Mouse (Mus musculus): ENCODE data around the gene Pcgf1. TPM values are rescaled to one million over a fixed set of nuclear protein-coding genes. Genes with fewer than 3 reads are reported as not detected.
A peak's percentile ranks its signal among the peaks of the same experiment; 100 is the strongest.

Gene Pcgf1
- polyA plus RNA-seq, 1 experiment from 2014 or later: 39.7 TPM

GRCm38 (mm10) chr6:83068221-83068620 is 9.4 kb upstream of the Pcgf1 start:
- Histone ChIP-seq H3K27me3 (peaks cover 99% of the 10 kb centered on the region), H3K4me1 (replicated peaks) (peaks cover 28% of the 10 kb centered on the region), H3K4me3 (replicated peaks) (no peak overlapping the region), H3K27ac (no peak overlapping the region), H3K36me3 (no peaks in the 10 kb centered on the region), H3K9ac (replicated peaks) (no peak overlapping the region), H3K9me3 (no peaks in the 10 kb centered on the region), H3K4me2 (no peak overlapping the region)
- 5% methylated on average over 8 of the region's 8 CpGs for WGBS
- no peak for ATAC-seq (ENCODE audit: insufficient number of reproducible peaks, insufficient read depth, low FRiP score, low TSS enrichment, low read depth)

- ATAC-seq (ENCODE audit: insufficient number of reproducible peaks, insufficient read depth, low FRiP score, low TSS enrichment, low read depth): no peak
Measured at GRCm38 (mm10) chr6:83068706-83069487, 8.8 kb upstream of the Pcgf1 start.

DNA sequence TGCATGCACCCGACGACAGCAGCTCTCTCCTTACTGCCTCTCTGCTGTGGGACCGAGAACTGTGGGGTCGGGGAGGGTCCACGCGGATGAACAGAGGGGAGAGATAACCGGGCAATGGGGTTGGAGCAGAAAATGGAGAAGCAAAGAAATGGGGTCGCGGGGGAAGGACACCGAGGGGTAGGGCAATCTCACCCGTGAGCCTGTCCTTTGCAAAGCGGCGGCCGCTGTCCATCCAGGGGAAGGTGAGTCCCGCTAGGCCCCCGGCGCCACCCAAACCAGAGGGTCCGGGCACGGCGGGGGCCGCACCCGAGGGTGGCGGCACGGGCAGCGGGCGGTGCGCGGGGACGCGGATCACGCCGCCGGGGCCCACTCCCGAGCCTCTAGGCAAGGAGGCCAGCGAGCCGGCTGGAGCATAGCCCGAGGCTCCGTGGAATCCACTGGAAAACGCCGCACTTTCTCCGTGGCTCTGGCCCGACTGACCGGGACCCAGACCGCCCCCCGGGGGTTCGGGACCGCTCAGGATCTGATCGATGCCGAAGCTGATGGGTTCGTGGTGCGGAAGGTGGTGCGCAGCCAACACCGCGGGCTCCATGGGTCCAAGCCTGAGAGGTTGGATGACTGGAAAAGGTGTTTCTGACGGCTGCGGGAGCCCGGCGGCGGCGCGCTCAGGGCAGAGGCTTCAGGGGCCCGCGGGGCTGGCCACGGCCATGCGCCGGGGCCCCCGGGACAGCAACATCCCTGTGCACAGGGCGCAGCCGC is 8.0 kb upstream of the Pcgf1 start:
- Histone ChIP-seq H3K27me3 (peaks cover 99% of the 10 kb centered on the region), H3K4me1 (replicated peaks) (peaks cover 28% of the 10 kb centered on the region), H3K4me2 (peak overlapping the region; percentile 46), H3K4me3 (replicated peaks) (peak overlapping the region; percentile 29), H3K9me3 (no peaks in the 10 kb centered on the region), H3K27ac (no peak overlapping the region), H3K36me3 (no peaks in the 10 kb centered on the region), H3K9ac (replicated peaks) (no peak overlapping the region)
- no peak for ATAC-seq (ENCODE audit: insufficient number of reproducible peaks, insufficient read depth, low FRiP score, low TSS enrichment, low read depth)
- WGBS: 1% methylated on average over 68 of the region's 69 CpGs

More at GRCm38 (mm10) chr6:83068706-83069487, 8.8 kb upstream of the Pcgf1 start:
- Histone ChIP-seq H3K4me1 (replicated peaks) (peaks cover 28% of the 10 kb centered on the region), H3K27me3 (peaks cover 99% of the 10 kb centered on the region), H3K36me3 (no peaks in the 10 kb centered on the region), H3K27ac (no peak overlapping the region), H3K9me3 (no peaks in the 10 kb centered on the region), H3K4me2 (peak overlapping the region; percentile 39), H3K4me3 (replicated peaks) (peak overlapping the region; percentile 29), H3K9ac (replicated peaks) (0 out of 2 replicates have a peak overlapping the region, but pooled peaks have one; percentile 8)
- WGBS: under 1% methylated on average over 81 of the region's 81 CpGs

- WGBS: 0% methylated on average over 10 of the region's 10 CpGs
- Histone ChIP-seq H3K4me2 (peak within 1 kb of the TSS; percentile 46), H3K36me3 (no peaks in the 10 kb centered on the region), H3K9me3 (no peaks in the 10 kb centered on the region), H3K4me3 (replicated peaks) (peak within 1 kb of the TSS; percentile 29), H3K4me1 (replicated peaks) (peaks cover 28% of the 10 kb centered on the region), H3K27me3 (peaks cover 99% of the 10 kb centered on the region), H3K27ac (no peak within 1 kb of the TSS), H3K9ac (replicated peaks) (peak within 1 kb of the TSS; percentile 18; the same call in 1 of the 2 replicates)
- ATAC-seq (ENCODE audit: insufficient number of reproducible peaks, insufficient read depth, low FRiP score, low TSS enrichment, low read depth): no peak
Measured at GRCm38 (mm10) chr6:83070247-83070310, 7.6 kb upstream of the Pcgf1 start, which contains the start of gene Tlx2. Gene Tlx2 (minus strand): TSS chr6:83070293.

DNA sequence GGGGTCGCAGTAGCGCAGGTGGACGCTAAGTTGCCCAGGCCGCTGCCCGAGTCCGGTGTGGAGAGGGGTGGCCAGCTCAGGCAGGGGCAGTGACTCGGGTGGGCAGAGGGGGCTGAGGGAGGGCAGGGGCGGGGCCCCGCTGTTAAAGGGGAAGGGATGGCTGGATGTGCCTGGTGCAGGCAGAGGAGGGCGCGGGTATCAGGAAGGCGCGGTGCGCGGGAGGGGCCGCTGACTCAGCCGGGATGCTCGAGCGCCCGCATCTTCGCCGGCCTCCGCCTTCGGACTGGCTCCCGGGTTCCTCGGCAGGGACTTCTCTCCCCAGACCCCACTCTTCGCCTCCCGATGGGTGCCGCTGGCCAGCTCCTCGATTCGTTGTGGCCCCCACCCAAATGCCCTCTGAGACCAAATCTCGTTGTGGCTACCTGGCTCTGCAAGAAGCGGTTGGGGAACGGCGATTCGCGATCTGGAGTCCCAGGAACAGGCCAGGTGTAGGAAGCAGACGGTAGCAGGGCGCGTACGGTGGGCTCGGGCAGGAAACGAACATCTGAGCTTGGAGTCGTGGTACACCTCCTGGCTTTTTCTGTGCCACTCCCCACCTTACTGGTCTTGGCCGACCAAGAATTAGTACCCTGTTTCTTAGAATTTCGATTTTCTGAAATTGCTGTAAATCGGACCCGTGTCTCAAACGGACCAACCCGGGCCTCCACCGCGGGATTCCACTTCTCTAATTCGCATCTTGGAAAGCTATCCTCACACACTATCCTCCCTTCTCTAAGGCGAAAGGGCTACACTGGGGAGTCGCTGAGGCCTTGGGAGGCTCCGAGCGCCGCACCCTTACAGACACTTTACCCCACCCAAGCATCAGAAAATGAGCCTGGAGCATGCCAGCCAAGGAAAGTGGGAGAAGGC is 7.1 kb upstream of the Pcgf1 start:
- no peaks in the 10 kb centered on the region for H3K9me3 ChIP-seq
- no peak overlapping the region for H3K27ac ChIP-seq
- peaks cover 97% of the 10 kb centered on the region for H3K27me3 ChIP-seq
- peak overlapping the region; percentile 29 for H3K4me3 ChIP-seq (replicated peaks)
- H3K36me3 ChIP-seq: no peaks in the 10 kb centered on the region
- no peak for ATAC-seq (ENCODE audit: insufficient number of reproducible peaks, insufficient read depth, low FRiP score, low TSS enrichment, low read depth)
- peak overlapping the region; percentile 46 for H3K4me2 ChIP-seq
- under 1% methylated on average over 58 of the region's 58 CpGs for WGBS
- peak overlapping the region; percentile 18; the same call in 1 of the 2 replicates for H3K9ac ChIP-seq (replicated peaks)
- H3K4me1 ChIP-seq (replicated peaks): peaks cover 28% of the 10 kb centered on the region

GRCm38 (mm10) chr6:83071220-83071619 is 6.4 kb upstream of the Pcgf1 start:
- Histone ChIP-seq H3K27ac (no peak overlapping the region), H3K9me3 (no peaks in the 10 kb centered on the region), H3K4me2 (peak overlapping the region; percentile 46), H3K4me1 (replicated peaks) (peaks cover 28% of the 10 kb centered on the region), H3K36me3 (no peaks in the 10 kb centered on the region), H3K27me3 (peaks cover 97% of the 10 kb centered on the region), H3K9ac (replicated peaks) (peak overlapping the region; percentile 18; the same call in 1 of the 2 replicates), H3K4me3 (replicated peaks) (peak overlapping the region; percentile 17)
- 2% methylated on average over 24 of the region's 24 CpGs for WGBS
- no peak for ATAC-seq (ENCODE audit: insufficient number of reproducible peaks, insufficient read depth, low FRiP score, low TSS enrichment, low read depth)

GRCm38 (mm10) chr6:83074979-83075378 is 2.7 kb upstream of the Pcgf1 start:
- H3K27me3 ChIP-seq: peaks cover 66% of the 10 kb centered on the region
- H3K4me3 ChIP-seq (replicated peaks): no peak overlapping the region

GRCm38 (mm10) chr6:83078324-83078858 is 722 bp downstream of the Pcgf1 start:
- Histone ChIP-seq H3K9ac (replicated peaks) (peak overlapping the region; percentile 86), H3K36me3 (peaks cover 30% of the 10 kb centered on the region), H3K4me3 (replicated peaks) (peak overlapping the region; percentile 73), H3K27me3 (peaks cover 45% of the 10 kb centered on the region), H3K27ac (peak overlapping the region; percentile 85), H3K9me3 (no peaks in the 10 kb centered on the region), H3K4me2 (peak overlapping the region; percentile 93), H3K4me1 (replicated peaks) (peaks cover 26% of the 10 kb centered on the region)
- peak; percentile 90 for ATAC-seq (ENCODE audit: insufficient number of reproducible peaks, insufficient read depth, low FRiP score, low TSS enrichment, low read depth)
- under 1% methylated on average over 46 of the region's 46 CpGs for WGBS

More at GRCm38 (mm10) chr6:83074979-83075378, 2.7 kb upstream of the Pcgf1 start:
- WGBS: 20% methylated on average over 2 of the region's 2 CpGs
- ATAC-seq (ENCODE audit: insufficient number of reproducible peaks, insufficient read depth, low FRiP score, low TSS enrichment, low read depth): no peak
- Histone ChIP-seq H3K4me1 (replicated peaks) (peaks cover 32% of the 10 kb centered on the region), H3K36me3 (peaks cover 3% of the 10 kb centered on the region), H3K9me3 (no peaks in the 10 kb centered on the region), H3K4me2 (no peak overlapping the region), H3K9ac (replicated peaks) (no peak overlapping the region), H3K27ac (no peak overlapping the region)

- H3K4me3 ChIP-seq (replicated peaks): no peak overlapping the region
- H3K4me2 ChIP-seq: no peak overlapping the region
- H3K27me3 ChIP-seq: peaks cover 46% of the 10 kb centered on the region
- no peak overlapping the region for H3K9ac ChIP-seq (replicated peaks)
- WGBS: 91% methylated on average over 5 of the region's 5 CpGs
- H3K36me3 ChIP-seq: peaks cover 30% of the 10 kb centered on the region
- no peak overlapping the region for H3K27ac ChIP-seq
- no peaks in the 10 kb centered on the region for H3K9me3 ChIP-seq
- H3K4me1 ChIP-seq (replicated peaks): peaks cover 42% of the 10 kb centered on the region
- no peak for ATAC-seq (ENCODE audit: insufficient number of reproducible peaks, insufficient read depth, low FRiP score, low TSS enrichment, low read depth)
Measured at GRCm38 (mm10) chr6:83080210-83080609, 2.5 kb downstream of the Pcgf1 start.

DNA sequence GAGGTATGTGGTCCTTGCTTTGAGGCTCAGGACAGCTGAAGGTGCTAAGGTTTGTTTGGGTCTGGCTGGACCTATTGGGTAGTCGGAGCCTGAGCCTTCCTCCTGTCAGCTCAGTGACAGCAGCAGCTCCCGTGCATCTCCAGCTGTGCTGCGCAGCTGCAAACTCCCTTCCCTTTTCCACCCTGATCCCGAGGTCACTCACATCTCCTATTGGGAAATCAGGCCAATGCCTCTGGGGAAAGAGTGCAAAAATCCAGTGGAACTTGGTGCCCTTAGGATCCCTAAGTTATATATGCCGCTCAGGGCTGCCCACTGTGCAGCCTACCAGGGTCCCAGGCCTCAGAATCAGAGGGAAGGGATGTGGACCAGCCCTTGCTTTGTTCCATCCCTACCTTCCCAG is 5.8 kb downstream of the Pcgf1 start:
- Histone ChIP-seq H3K4me3 (replicated peaks) (no peak overlapping the region), H3K27ac (no peak overlapping the region), H3K9me3 (no peaks in the 10 kb centered on the region), H3K4me1 (replicated peaks) (peaks cover 62% of the 10 kb centered on the region), H3K4me2 (no peak overlapping the region), H3K27me3 (peaks cover 64% of the 10 kb centered on the region), H3K9ac (replicated peaks) (0 out of 2 replicates have a peak overlapping the region, but pooled peaks have one; percentile 14), H3K36me3 (peaks cover 30% of the 10 kb centered on the region)
- ATAC-seq (ENCODE audit: insufficient number of reproducible peaks, insufficient read depth, low FRiP score, low TSS enrichment, low read depth): no peak
- 17% methylated on average over 5 of the region's 5 CpGs for WGBS

GRCm38 (mm10) chr6:83084477-83084876 is 6.8 kb downstream of the Pcgf1 start:
- Histone ChIP-seq H3K27ac (no peak overlapping the region), H3K4me2 (no peak overlapping the region)
- no peak for ATAC-seq (ENCODE audit: insufficient number of reproducible peaks, insufficient read depth, low FRiP score, low TSS enrichment, low read depth)

More at GRCm38 (mm10) chr6:83084477-83084876, 6.8 kb downstream of the Pcgf1 start:
- Histone ChIP-seq H3K4me3 (replicated peaks) (no peak overlapping the region), H3K36me3 (peaks cover 30% of the 10 kb centered on the region), H3K4me1 (replicated peaks) (peaks cover 54% of the 10 kb centered on the region), H3K9me3 (no peaks in the 10 kb centered on the region), H3K27me3 (peaks cover 72% of the 10 kb centered on the region), H3K9ac (replicated peaks) (no peak overlapping the region)
- 5% methylated on average over 6 of the region's 6 CpGs for WGBS

Measured in limb, embryonic 12.5 days (tissue).